Mouse (Mus musculus) neural tube, embryonic 14.5 days (tissue): ENCODE results near the gene Zfp511. TPM values are rescaled to one million over a fixed set of nuclear protein-coding genes. Genes with fewer than 3 reads are reported as not detected.

Experiments used
- ATAC-seq: fragments of 200-750 bp; cut with Nextera tagmentation; 2 replicates; pipeline ENCODE4 v1.8.0; 2017; ENCODE audit warnings: low read depth, mild to moderate bottlenecking, moderate TSS enrichment, moderate library complexity
- H3K27ac ChIP-seq: fragments of 300-500 bp; sonication (generic); 2 replicates; pipeline ENCODE4 v1.5.1; 2014; ENCODE audit warnings: low read depth, mild to moderate bottlenecking, control low read depth, low read length, moderate library complexity, mixed read lengths
- H3K27me3 ChIP-seq: fragments of 300-500 bp; sonication (generic); 2 replicates; pipeline ENCODE4 v1.6.1; 2014; ENCODE audit warnings: low read length; ENCODE audit not compliant: control insufficient read depth, insufficient read depth
- H3K36me3 ChIP-seq: fragments of 300-500 bp; sonication (generic); 2 replicates; pipeline ENCODE4 v1.6.1; 2014; ENCODE audit warnings: low read length, mixed read lengths; ENCODE audit not compliant: control insufficient read depth, insufficient read depth
- H3K4me1 ChIP-seq: fragments of 300-500 bp; sonication (generic); 2 replicates; pipeline ENCODE4 v1.6.1; 2014; ENCODE audit warnings: low read length; ENCODE audit not compliant: control insufficient read depth, insufficient read depth
- H3K4me2 ChIP-seq: fragments of 300-500 bp; sonication (generic); 2 replicates; pipeline ENCODE4 v1.6.1; 2014; ENCODE audit warnings: mild to moderate bottlenecking, low read depth, low read length, control low read depth
- H3K4me3 ChIP-seq: fragments of 300-500 bp; sonication (generic); 2 replicates; pipeline ENCODE4 v1.5.1; 2014; ENCODE audit warnings: low read depth, low read length, control low read depth, mixed read lengths
- H3K9ac ChIP-seq: fragments of 300-500 bp; sonication (generic); replicated peaks from 2 replicates; pipeline ENCODE4 v1.6.1; 2014; ENCODE audit warnings: low read depth, mild to moderate bottlenecking, control low read depth, low read length, mixed read lengths
- H3K9me3 ChIP-seq: fragments of 300-500 bp; sonication (generic); 2 replicates; pipeline ENCODE4 v1.6.1; 2016; ENCODE audit warnings: low read length; ENCODE audit not compliant: control insufficient read depth
- WGBS: fragments of 180-500 bp; shearing (Covaris S2); extraction: QIAGEN DNeasy Blood & Tissue Kit; methylation state at CpG from one replicate; pipeline ENCODE4 v1.1.7; 2014; 5-methylcytosine and 5-hydroxymethylcytosine counted together
- polyA plus RNA-seq: library from polyadenylated mRNA; unstranded; fragments of >200 nt; fragmentation: Nextera tagmentation; extraction: Ambion mirVana; gene quantifications from 2 replicates; pipeline ENCODE4 v1.2.1, GENCODE M21; 2014

Gene Zfp511
- polyA plus RNA-seq, 1 experiment from 2014 or later = 61.2 TPM

DNA sequence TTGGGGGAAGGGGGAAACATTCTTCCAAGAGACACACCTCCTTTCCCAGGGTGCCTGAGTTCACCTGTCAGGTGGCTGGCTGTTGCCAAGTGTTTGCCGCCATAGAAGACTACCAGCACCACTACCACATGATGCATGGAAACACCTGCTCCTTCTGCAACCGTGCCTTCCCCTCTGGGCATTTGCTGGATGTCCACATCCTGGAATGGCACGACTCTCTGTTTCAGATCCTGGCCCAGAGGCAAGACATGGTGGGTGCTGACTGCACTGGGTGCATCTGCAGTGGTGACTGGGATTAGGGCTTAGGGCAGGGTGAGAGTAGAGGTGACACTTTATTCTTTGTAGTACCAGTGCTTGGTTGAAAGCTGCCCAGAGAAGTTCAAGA lies 972 bp downstream of the Zfp511 start:
- Histone ChIP-seq H3K4me3 (peak overlapping the region; percentile 89), H3K4me2 (peak overlapping the region; percentile 68), H3K9ac (peak overlapping the region; percentile 88), H3K4me1 (peaks cover 9% of the 10 kb centered on the region), H3K27me3 (no peaks in the 10 kb centered on the region), H3K36me3 (peaks cover 27% of the 10 kb centered on the region), H3K9me3 (no peaks in the 10 kb centered on the region), H3K27ac (no peak overlapping the region)
- peak; percentile 5; the same call in 1 of the 2 replicates for ATAC-seq
- WGBS = 60% methylated on average over 3 of the region's 3 CpGs

DNA sequence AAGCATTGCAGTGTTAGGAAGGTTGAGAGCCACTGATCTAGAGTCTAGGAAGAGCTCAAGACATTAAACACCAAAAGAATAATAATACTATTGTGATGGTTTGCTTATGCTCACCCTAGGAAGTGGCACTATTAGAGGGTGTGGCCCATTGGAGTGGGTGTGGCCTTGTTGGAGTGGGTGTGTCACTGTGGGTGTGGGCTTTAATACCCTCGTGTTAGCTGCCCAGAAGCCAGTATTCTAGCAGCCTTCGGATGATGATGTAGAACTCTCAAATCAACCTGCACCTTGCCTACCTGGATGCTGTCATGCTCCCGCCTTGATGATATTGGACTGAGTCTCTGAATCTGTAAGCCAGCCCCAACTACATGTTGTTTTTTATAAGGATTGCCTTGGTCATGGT lies 6.5 kb downstream of the Zfp511 start:
- WGBS = 62% methylated on average over 3 of the region's 3 CpGs
- Histone ChIP-seq H3K27ac (no peak overlapping the region), H3K9me3 (no peaks in the 10 kb centered on the region), H3K4me1 (peaks cover 4% of the 10 kb centered on the region), H3K9ac (no peak overlapping the region), H3K36me3 (peaks cover 14% of the 10 kb centered on the region), H3K4me2 (no peak overlapping the region), H3K4me3 (no peak overlapping the region), H3K27me3 (peaks cover 5% of the 10 kb centered on the region; the same call in 1 of the 2 replicates)
- no peak for ATAC-seq

GRCm38 (mm10) chr7:140045546-140045945 lies 9.4 kb downstream of the Zfp511 start:
- 89% methylated on average over 4 of the region's 4 CpGs for WGBS
- Histone ChIP-seq H3K4me1 (peaks cover 13% of the 10 kb centered on the region), H3K9me3 (no peaks in the 10 kb centered on the region), H3K36me3 (peaks cover 6% of the 10 kb centered on the region), H3K9ac (no peak overlapping the region), H3K27me3 (peaks cover 13% of the 10 kb centered on the region), H3K4me2 (no peak overlapping the region), H3K27ac (no peak overlapping the region), H3K4me3 (no peak overlapping the region)
- no peak for ATAC-seq

GRCm38 (mm10) chr7:140047811-140048311 lies 11.7 kb downstream of the Zfp511 start:
- Histone ChIP-seq H3K9ac (peak overlapping the region; percentile 32; the same call in 1 of the 2 replicates), H3K27me3 (peaks cover 19% of the 10 kb centered on the region), H3K4me2 (peak overlapping the region; percentile 58), H3K9me3 (no peaks in the 10 kb centered on the region), H3K4me3 (peak overlapping the region; percentile 51), H3K4me1 (peaks cover 13% of the 10 kb centered on the region), H3K36me3 (no peaks in the 10 kb centered on the region), H3K27ac (no peak overlapping the region)
- WGBS = under 1% methylated on average over 33 of the region's 33 CpGs
- ATAC-seq = no peak

GRCm38 (mm10) chr7:140048361-140049114 lies 12.3 kb downstream of the Zfp511 start, which contains the start of gene Msx3:
Msx3 (minus strand) TSS chr7:140049089.
- peak; percentile 60; the same call in 1 of the 2 replicates for ATAC-seq
- Histone ChIP-seq H3K27ac (no peak within 1 kb of the TSS), H3K4me3 (peak within 1 kb of the TSS; percentile 51), H3K4me2 (peak within 1 kb of the TSS; percentile 58), H3K36me3 (no peaks in the 10 kb centered on the region), H3K27me3 (peaks cover 19% of the 10 kb centered on the region), H3K4me1 (peaks cover 13% of the 10 kb centered on the region), H3K9me3 (no peaks in the 10 kb centered on the region), H3K9ac (peak within 1 kb of the TSS; percentile 32)
- WGBS = under 1% methylated on average over 56 of the region's 56 CpGs

- Histone ChIP-seq H3K27ac (no peak overlapping the region), H3K4me1 (peaks cover 13% of the 10 kb centered on the region), H3K4me2 (peak overlapping the region; percentile 58), H3K36me3 (no peaks in the 10 kb centered on the region), H3K9me3 (no peaks in the 10 kb centered on the region), H3K4me3 (peak overlapping the region; percentile 51), H3K9ac (peak overlapping the region; percentile 22; the same call in 1 of the 2 replicates), H3K27me3 (peaks cover 19% of the 10 kb centered on the region)
- WGBS = under 1% methylated on average over 34 of the region's 34 CpGs
- peak; percentile 86 for ATAC-seq
Measured at GRCm38 (mm10) chr7:140049115-140049689, 13.0 kb downstream of the Zfp511 start.

- ATAC-seq = no peak
- 78% methylated on average over 4 of the region's 4 CpGs for WGBS
- Histone ChIP-seq H3K4me2 (no peak overlapping the region), H3K4me1 (peaks cover 11% of the 10 kb centered on the region; the same call in 1 of the 2 replicates), H3K9me3 (no peaks in the 10 kb centered on the region), H3K9ac (no peak overlapping the region), H3K27ac (no peak overlapping the region), H3K27me3 (peaks cover 14% of the 10 kb centered on the region), H3K4me3 (no peak overlapping the region), H3K36me3 (no peaks in the 10 kb centered on the region)
Measured at GRCm38 (mm10) chr7:140054124-140054523, 17.9 kb downstream of the Zfp511 start.

DNA sequence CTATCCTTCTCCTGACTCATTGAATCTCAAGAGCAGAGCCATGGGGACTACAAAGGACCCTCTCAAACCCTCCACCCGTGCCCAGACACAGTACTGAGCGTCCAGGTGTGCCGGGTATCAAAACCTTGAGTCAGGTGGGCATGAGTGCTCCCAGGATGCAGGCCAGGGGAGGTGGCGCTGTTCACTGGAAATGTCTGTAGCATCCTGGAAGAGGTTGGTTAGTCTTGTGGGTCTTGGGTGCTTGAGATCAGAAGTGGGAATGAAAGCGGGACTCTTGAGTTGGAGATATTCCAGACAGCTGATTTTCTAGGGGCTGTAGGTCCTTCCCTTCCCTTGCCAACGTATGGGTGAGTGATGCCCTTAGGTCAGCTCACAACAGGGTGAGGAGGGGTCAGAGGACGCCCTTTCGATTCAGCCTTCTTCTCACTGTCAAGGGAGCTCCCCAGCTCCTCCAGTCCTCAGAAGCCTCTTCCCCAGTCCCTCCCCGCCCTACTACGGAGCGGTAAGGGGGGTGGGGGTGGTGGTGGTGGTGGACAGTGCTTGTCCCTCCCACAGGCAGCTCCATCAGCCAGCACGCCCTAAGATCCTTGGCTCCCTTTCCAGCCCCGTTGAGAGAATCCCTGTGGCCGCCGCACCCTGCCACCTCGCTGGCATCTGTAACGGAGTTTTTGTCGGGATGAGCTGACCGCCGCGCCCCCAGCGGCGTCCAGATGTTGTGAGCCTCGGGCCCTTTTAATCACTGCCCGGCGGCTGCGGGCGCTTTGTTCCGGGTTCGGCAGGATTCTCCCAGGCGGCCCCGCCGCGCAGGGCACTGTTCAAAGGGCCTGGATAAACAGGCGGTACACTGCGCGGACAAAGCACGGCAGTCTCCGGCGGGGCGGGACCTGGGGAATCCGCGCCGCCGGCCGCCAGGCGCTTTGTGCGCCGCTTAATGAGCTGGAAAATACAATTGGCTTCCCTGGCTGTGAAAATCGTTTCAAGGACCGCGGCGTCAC lies 21.5 kb downstream of the Zfp511 start:
- Histone ChIP-seq H3K27me3 (no peaks in the 10 kb centered on the region), H3K27ac (peak overlapping the region; percentile 91), H3K9ac (peak overlapping the region; percentile 81), H3K4me2 (peak overlapping the region; percentile 72), H3K9me3 (no peaks in the 10 kb centered on the region), H3K4me3 (peak overlapping the region; percentile 51), H3K4me1 (peaks cover 20% of the 10 kb centered on the region; the same call in 1 of the 2 replicates), H3K36me3 (no peaks in the 10 kb centered on the region)
- peak; percentile 76 for ATAC-seq
- WGBS = 3% methylated on average over 53 of the region's 53 CpGs
